Mouse (Mus musculus): Measurements from ENCODE around the gene Kazn.
A peak's percentile ranks its signal among the peaks of the same experiment; 100 is the strongest.

Gene Kazn

GRCm38 (mm10) chr4:142121164-142121563, 118.0 kb downstream of the Kazn start:
- DNase-seq (ENCODE audit: inconsistent ontology term), result no peak

- no peak for DNase-seq (ENCODE audit: inconsistent ontology term)
Observed at GRCm38 (mm10) chr4:142118522-142118921, 120.7 kb downstream of the Kazn start.

- DNase-seq (ENCODE audit: inconsistent ontology term), result no peak
Observed at GRCm38 (mm10) chr4:142117993-142118392, 121.2 kb downstream of the Kazn start.

- no peak for DNase-seq (ENCODE audit: inconsistent ontology term)
Observed at GRCm38 (mm10) chr4:142113306-142113705, 125.9 kb downstream of the Kazn start.

GRCm38 (mm10) chr4:142103081-142103671, 136.0 kb downstream of the Kazn start:
- peak; percentile 87 for DNase-seq (ENCODE audit: inconsistent ontology term)

GRCm38 (mm10) chr4:142098303-142098702, 140.9 kb downstream of the Kazn start:
- DNase-seq (ENCODE audit: inconsistent ontology term), result peak; percentile 77

GRCm38 (mm10) chr4:142097871-142098270, 141.3 kb downstream of the Kazn start:
- peak; percentile 94 for DNase-seq (ENCODE audit: inconsistent ontology term)

- DNase-seq (ENCODE audit: inconsistent ontology term), result peak; percentile 91
Observed at GRCm38 (mm10) chr4:142095513-142096241, 143.5 kb downstream of the Kazn start.

- DNase-seq (ENCODE audit: inconsistent ontology term), result no peak
Observed at GRCm38 (mm10) chr4:142094386-142094785, 144.8 kb downstream of the Kazn start.

- DNase-seq (ENCODE audit: inconsistent ontology term), result no peak
Observed at GRCm38 (mm10) chr4:142091100-142091499, 148.1 kb downstream of the Kazn start.

- DNase-seq (ENCODE audit: inconsistent ontology term), result no peak
Observed at GRCm38 (mm10) chr4:142089966-142090365, 149.2 kb downstream of the Kazn start.

GRCm38 (mm10) chr4:142088836-142089235, 150.4 kb downstream of the Kazn start:
- DNase-seq (ENCODE audit: inconsistent ontology term), result no peak

GRCm38 (mm10) chr4:142088409-142088808, 150.8 kb downstream of the Kazn start:
- DNase-seq (ENCODE audit: inconsistent ontology term), result no peak

GRCm38 (mm10) chr4:142084936-142085563, 154.2 kb downstream of the Kazn start:
- peak; percentile 25 for DNase-seq (ENCODE audit: inconsistent ontology term)

- DNase-seq (ENCODE audit: inconsistent ontology term), result peak; percentile 70
Observed at GRCm38 (mm10) chr4:142084131-142084899, 154.9 kb downstream of the Kazn start, which contains the start of gene Tmem51. Gene Tmem51 (minus strand): TSS chr4:142084304.

- DNase-seq (ENCODE audit: inconsistent ontology term), result peak; percentile 66
Observed at GRCm38 (mm10) chr4:142083762-142084130, 155.5 kb downstream of the Kazn start.

- DNase-seq (ENCODE audit: inconsistent ontology term), result no peak
Observed at GRCm38 (mm10) chr4:142083193-142083592, 156.0 kb downstream of the Kazn start.

- no peak for DNase-seq (ENCODE audit: inconsistent ontology term)
Observed at GRCm38 (mm10) chr4:142082703-142083102, 156.5 kb downstream of the Kazn start.

GRCm38 (mm10) chr4:142081631-142082283, 157.4 kb downstream of the Kazn start:
- DNase-seq (ENCODE audit: inconsistent ontology term), result peak; percentile 76

GRCm38 (mm10) chr4:142080901-142081630, 158.1 kb downstream of the Kazn start:
- DNase-seq (ENCODE audit: inconsistent ontology term), result peak; percentile 40

GRCm38 (mm10) chr4:142080487-142080767, 158.8 kb downstream of the Kazn start:
- no peak for DNase-seq (ENCODE audit: inconsistent ontology term)
